Mouse (Mus musculus): ENCODE measurements around the gene Iqsec3.
"Not testable (repeated sequence)": the region's sequence is repeated elsewhere in the genome, so short reads cannot be mapped to it uniquely, and the experiment has no call there.

Gene Iqsec3

GRCm38 (mm10) chr6:121454549-121455494, 18.7 kb downstream of the Iqsec3 start:
- DNase-seq, result peak; percentile 33

DNA sequence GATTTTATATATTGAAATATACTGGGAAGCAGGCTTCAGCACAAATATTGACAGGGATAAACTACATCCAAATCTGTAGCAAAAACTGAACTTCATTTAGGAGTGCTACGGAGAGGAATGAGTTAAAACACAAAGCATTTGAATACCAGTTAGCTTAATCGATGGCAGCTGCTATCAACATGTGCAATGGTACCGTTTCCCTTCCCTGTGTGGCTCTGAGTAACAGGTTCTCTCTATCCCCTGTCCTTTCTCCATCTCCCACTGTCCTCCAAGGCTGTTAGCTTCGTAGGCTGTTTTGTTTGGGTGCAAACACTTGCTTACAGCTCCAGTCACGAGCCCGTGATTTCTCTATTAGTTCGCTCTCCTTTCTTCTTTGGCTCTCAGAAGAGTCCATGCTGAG, 19.7 kb downstream of the Iqsec3 start:
- no peak for DNase-seq

- DNase-seq, result no peak
These were observed 21.8 kb downstream of the Iqsec3 start for GRCm38 (mm10) chr6:121451703-121452102.

- no peak for DNase-seq
These were observed 32.7 kb downstream of the Iqsec3 start for GRCm38 (mm10) chr6:121440696-121441220.

- DNase-seq, result no peak
These were observed 48.6 kb downstream of the Iqsec3 start for GRCm38 (mm10) chr6:121424830-121425229.

DNA sequence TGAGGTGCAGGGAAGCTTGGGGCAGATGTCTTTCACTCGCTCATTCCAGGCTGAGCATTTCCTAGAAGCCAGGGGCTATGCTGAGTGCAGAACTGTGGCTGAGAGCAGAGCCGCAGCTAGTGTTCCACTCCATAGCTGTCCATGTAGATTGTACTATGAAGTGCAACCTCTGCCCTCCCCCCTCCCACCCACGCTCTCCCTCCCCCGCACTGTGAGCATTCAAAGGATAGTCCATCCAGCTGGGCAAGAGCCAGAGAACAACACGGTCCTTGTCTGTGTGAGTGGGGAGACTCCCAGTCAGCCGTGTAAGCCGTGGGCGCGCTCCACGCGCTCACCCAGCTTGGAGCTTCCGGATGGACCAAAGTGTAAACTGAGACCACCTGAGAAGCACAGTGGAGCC, 49.1 kb downstream of the Iqsec3 start:
- peak; percentile 46 for DNase-seq

GRCm38 (mm10) chr6:121412558-121413297, 60.8 kb downstream of the Iqsec3 start:
- no peak for DNase-seq

DNA sequence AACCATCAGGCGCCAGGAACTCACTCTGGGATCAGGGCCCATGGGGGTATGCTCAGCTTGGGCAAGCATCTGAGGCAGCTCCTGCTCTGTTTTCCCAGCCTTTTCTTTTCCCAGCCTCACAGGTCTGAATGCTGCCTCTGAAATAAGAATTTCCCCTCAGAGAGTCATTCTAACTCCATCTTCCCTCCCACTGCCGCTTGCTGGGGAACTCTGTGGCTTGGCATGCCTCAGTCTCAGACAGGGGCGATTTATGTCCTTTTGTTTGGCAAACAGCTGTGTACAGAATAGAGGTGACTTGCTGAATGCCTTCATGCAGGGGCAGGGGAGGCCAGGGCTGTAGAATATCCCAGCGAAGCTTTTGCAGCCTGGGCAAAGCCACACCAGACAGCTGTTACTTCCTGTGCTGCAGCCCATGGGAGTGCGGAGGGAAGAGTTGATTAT, 65.9 kb downstream of the Iqsec3 start:
- no peak for DNase-seq

GRCm38 (mm10) chr6:121405311-121405710, 68.2 kb downstream of the Iqsec3 start:
- no peak for DNase-seq

DNA sequence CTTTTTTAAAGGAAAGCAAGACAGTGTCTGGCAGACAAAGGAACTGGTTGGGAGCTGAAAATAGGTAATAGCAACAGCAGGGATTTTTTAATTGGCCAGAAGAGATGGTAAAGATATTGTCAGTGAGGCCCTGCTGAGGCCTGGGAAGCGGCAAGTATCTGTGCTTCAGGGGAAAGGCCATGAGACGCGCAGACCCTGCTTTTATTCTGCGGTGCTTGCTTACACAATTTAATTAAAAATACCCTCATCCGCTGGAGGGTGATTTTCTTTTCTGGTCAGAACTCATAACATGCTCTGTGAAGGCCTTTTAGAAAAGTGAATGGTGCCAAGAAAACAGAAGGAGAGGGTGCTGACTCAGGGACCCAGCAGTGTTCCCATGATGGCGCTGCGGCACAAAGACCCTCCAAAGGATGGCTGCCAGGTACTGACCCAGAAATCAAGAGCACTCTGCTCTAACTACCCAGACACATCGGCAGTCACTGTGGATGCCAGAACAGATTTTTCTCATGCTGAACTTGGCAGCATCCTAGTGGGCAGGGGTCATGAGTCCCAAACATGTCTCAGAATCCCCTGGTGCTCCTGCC, 70.7 kb downstream of the Iqsec3 start:
- no peak for DNase-seq

DNA sequence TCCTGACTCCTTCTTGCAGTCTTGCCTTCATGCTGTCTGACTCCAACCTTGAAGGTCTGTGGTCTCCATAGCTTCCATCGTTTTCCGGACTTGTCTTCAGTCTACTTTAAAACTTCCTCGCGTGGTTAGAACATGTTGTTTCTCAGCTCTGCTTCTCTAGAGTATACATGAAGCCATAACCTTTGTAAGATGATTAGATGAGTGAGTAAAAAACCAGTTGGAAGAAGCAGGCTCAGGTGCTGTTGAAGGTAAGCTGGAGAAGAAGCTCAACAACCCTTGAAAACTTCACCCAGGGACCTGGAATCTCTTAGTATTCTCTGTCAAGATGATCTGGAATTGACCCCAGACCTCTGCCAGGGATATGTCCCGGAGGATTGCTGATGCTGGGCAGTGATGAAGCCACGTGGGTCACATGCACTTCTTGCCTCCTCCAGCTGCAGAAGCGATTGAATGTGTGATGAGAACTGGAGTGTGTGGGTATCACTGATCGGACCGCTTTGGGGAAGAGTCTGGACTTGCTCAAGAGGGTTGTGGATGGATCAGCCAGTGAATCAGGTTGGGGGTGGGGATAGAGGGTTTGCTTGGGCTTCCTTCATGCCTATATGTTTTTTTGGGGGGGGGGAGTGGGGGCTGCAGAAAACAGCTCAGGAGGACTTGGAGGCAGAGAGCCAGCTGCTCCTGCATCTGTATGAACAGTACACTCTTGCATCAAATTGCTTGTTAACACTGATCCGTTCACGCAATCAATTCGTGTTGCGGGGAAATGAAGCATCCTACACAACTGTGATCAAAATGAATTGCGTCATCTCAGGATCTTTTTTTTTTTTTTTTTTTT, 71.4 kb downstream of the Iqsec3 start:
- DNase-seq, result no peak

DNA sequence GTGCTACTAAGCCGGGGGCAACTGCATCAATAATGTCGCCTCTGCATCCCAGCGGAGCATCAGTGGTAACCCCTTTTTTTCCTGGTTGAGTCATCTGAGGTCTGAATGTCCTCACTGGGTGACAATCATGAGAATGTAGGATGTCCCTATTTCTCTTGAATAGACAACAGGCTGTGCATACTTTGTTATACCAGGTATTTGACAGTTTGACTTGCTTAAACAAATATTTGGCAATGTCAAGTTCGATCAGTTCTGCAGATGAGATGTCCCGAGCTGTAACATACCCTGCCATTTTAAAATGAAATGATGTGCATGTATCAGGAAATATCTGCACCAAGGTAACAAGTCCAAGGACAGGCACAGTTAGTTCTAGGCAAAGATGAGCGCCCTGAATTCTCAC, 72.3 kb downstream of the Iqsec3 start:
- no peak for DNase-seq

GRCm38 (mm10) chr6:121392610-121393252, 80.7 kb downstream of the Iqsec3 start:
- peak; percentile 61 for DNase-seq

DNA sequence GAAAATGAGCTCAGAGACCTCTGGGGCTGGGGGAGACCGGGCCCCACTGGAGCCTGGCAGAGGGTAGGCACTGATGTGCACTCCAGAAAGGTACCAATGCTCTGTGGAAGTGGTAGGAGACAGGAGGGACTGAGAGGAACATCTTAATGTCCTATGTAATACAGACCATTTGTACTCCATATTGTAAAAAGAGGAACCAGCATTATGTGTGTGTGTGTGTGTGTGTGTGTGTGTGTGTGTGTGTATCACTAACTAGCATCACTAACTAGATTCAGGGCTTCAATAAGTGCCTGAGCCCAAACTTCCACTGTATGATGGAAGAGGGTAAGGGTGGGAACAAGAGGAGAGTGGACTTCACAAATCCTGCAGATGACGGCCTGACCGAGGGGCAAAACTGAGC, 88.1 kb downstream of the Iqsec3 start:
- no peak for DNase-seq

GRCm38 (mm10) chr6:121382071-121382470, 91.4 kb downstream of the Iqsec3 start:
- no peak for DNase-seq

DNA sequence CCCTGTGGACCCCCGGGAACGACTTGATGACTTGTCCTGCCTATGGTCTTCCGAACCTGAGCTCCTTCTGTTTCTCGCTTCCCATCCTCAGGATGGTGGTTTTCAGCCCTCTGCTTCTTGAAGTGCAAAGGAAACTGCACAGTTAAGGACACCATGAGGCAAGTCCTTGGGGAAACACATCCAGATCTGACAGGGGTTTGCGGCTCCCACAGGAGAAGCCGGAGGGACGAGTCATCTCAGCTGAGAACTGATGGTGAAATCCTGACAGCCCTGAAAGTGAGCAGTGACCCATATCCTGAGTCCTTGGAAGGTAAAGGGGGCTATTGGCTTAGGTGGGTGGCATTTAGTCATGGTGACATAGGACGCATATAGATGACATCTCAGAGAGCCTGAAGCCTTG, 92.9 kb downstream of the Iqsec3 start:
- no peak for DNase-seq

- DNase-seq, result no peak
These were observed 95.2 kb downstream of the Iqsec3 start for GRCm38 (mm10) chr6:121378256-121378655.

DNA sequence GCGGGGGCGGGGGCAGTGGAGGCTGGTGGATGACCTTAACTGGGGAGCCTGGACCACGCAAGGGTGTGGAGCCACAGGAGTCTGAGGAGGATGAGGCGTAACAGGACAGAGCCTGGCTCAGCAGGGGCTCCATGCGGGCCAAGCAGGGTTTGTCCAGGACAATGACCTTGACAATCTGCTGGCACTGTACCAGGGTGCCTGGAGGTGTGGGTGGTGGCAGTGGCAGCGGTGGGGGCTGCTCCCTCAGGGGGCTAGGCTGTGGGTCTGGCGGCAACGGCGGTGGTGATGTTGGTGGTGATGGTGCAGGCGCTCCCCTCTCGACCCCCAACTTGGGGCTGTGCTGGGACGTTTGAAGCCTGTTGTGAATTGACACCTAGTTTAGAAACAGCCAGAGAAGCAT, 97.3 kb downstream of the Iqsec3 start:
- no peak for DNase-seq

DNA sequence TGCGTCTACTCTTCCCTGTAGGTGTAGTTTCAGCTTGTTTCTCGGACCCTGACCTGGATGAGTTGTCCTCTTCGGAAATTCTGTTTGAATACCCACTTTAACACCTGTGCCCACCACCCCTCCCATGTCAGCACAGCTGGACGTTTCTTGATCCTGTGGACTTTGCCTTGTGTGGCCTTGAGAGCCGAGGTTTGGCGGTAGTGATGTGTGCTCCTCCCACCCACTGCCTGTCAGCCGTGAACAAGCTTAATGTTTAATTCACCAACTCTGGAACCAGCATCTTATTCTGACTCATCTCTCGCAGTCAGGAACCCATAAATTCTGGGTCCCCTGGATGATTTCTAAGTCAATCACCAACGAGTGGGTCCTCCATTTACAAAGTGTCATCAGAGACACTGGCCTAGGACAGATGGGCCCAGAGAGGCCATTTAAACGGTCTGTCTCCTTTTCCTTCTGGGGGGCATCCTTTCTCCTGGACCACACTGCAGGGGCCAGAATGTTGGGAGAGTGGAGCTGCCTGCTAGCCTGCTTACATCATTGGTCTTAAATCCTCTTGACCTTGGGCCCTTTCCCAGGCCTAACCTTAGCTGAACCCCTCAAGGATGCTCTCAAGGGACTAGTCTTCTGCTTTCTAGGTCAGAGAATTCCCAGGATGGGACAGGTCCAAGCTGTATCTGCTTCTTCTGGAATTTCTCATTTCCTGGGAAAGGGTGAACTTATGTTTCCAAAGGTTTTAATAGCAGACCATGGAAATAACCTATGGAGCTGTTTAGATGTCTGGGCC, 102.1 kb downstream of the Iqsec3 start:
- DNase-seq, result peak; percentile 34

GRCm38 (mm10) chr6:121367099-121367498, 106.4 kb downstream of the Iqsec3 start:
- no peak for DNase-seq

- DNase-seq, result not testable (repeated sequence)
These were observed 106.9 kb downstream of the Iqsec3 start for GRCm38 (mm10) chr6:121366537-121366936.

Measured in right cerebral cortex, adult 18-20 months (tissue).